Mouse (Mus musculus) embryonic facial prominence, embryonic 14.5 days (tissue): ENCODE data around the gene Nudt9. TPM values are rescaled to one million over a fixed set of nuclear protein-coding genes. Genes with fewer than 3 reads are reported as not detected.

ENCODE experiments used
- ATAC-seq: fragments of 200-750 bp; cut with Nextera tagmentation; 2 replicates; pipeline ENCODE4 v1.8.0; 2017; ENCODE audit warnings: low read depth, moderate number of reproducible peaks, moderate TSS enrichment
- DNase-seq: peaks from one replicate; pipeline ENCODE4 v3.0.0-alpha.2; 2015; ENCODE audit warnings: low spot score
- H3K27ac ChIP-seq: fragments of 300-500 bp; sonication (generic); replicated peaks from 2 replicates; pipeline ENCODE4 v1.5.1; 2014; ENCODE audit warnings: low read depth, mild to moderate bottlenecking, low read length, moderate library complexity
- H3K27me3 ChIP-seq: fragments of 300-500 bp; sonication (generic); replicated peaks from 2 replicates; pipeline ENCODE4 v1.6.1; 2014; ENCODE audit warnings: low read length; ENCODE audit not compliant: control insufficient read depth, insufficient read depth
- H3K36me3 ChIP-seq: fragments of 300-500 bp; sonication (generic); 2 replicates; pipeline ENCODE4 v1.6.1; 2014; ENCODE audit warnings: low read length, mixed read lengths; ENCODE audit not compliant: control insufficient read depth, insufficient read depth
- H3K4me1 ChIP-seq: fragments of 300-500 bp; sonication (generic); 2 replicates; pipeline ENCODE4 v1.6.1; 2014; ENCODE audit warnings: antibody characterized with exemption, low read length; ENCODE audit not compliant: control insufficient read depth, insufficient read depth
- H3K4me2 ChIP-seq: fragments of 300-500 bp; sonication (generic); 2 replicates; pipeline ENCODE4 v1.6.1; 2014; ENCODE audit warnings: low read depth, mild to moderate bottlenecking, low read length, moderate library complexity, mixed read lengths
- H3K4me3 ChIP-seq: fragments of 300-500 bp; sonication (generic); 2 replicates; pipeline ENCODE4 v1.5.1; 2014; ENCODE audit warnings: low read depth, mild to moderate bottlenecking, low read length
- H3K9ac ChIP-seq: fragments of 300-500 bp; sonication (generic); 2 replicates; pipeline ENCODE4 v1.6.1; 2014; ENCODE audit warnings: low read depth, mild to moderate bottlenecking, low read length, moderate library complexity, mixed read lengths
- H3K9me3 ChIP-seq: fragments of 300-500 bp; sonication (generic); 2 replicates; pipeline ENCODE4 v1.6.1; 2016; ENCODE audit warnings: low read length; ENCODE audit not compliant: control insufficient read depth
- WGBS: fragments of 180-500 bp; shearing (Covaris S2); extraction: QIAGEN DNeasy Blood & Tissue Kit; methylation state at CpG from one replicate; pipeline ENCODE4 v1.1.7; 2014; 5-methylcytosine and 5-hydroxymethylcytosine counted together
- polyA plus RNA-seq: library from polyadenylated mRNA; unstranded; fragments of >200 nt; fragmentation: Nextera tagmentation; extraction: Ambion mirVana; gene quantifications from 2 replicates; pipeline ENCODE4 v1.2.1, GENCODE M21; 2014

The Nudt9 gene
- polyA plus RNA-seq, 1 experiment from 2014 or later = 56.8 TPM

DNA sequence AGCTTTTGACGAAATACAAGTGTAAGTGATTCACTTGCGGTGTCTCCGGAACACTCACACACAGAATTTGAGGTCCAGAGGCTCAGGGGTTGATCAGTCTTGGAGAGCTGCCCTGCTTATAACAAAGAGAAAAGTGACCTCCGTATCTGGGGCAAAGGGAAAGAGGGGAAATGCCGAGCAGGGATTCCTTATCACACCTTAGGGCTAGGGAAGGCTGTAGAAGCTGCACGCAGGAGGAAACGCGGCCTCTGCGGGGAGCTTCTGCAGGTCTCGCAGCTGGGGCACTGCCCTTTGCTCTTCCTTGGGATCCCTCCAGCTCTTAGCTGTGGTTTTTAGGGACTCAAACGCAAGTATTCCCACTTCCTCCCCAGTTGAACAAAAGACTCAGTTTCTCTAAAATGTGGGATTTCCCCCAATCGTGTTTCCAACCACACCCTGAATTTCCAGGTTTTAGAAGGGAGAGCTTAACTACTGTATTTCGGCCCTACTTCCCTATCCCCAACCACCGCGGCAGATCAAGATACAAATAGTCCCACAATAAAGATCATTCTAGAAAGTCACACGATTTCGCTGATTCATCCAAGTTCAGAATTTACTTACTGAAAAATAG is 20.8 kb upstream of the Nudt9 start:
- WGBS = 42% methylated on average over 17 of the region's 17 CpGs
- no peak for DNase-seq
- no peaks in the 10 kb centered on the region for H3K9me3 ChIP-seq
- H3K9ac ChIP-seq = no peak overlapping the region
- no peak for ATAC-seq
- no peaks in the 10 kb centered on the region; the same call in 1 of the 2 replicates for H3K4me1 ChIP-seq
- no peaks in the 10 kb centered on the region for H3K36me3 ChIP-seq
- no peaks in the 10 kb centered on the region for H3K27me3 ChIP-seq
- no peak overlapping the region for H3K4me2 ChIP-seq
- no peak overlapping the region for H3K27ac ChIP-seq
- H3K4me3 ChIP-seq = no peak overlapping the region

DNA sequence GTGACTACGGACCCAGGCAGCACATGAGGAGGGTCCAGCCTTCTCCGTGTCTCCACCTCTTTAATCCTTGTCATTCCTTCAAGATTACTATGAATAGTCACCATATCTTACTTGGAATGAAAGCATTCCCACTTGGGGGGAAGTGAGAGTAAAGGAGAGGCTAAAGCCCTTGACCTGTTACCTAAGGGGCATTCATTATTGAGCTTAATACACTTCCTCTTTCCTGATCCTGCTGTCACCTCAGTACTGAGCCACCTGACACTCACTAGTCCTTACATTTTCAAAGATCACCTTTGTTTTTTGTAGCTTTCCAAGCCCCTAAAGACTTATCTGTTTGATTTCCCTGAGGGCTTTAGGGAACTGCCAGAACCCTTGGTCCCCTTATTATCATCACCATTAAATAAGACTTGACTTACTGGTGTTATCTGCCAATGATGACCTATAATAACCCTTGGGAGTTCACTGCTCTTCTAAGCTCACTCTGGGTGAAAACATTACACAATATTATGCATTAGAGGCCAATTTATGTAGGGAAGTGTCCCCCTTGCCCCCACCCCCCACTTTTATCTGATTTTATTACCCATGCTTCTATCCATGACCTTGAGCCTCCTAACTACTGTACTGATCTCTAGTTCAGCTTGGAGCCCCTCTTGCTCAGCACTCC is 13.5 kb upstream of the Nudt9 start:
- 79% methylated on average over 2 of the region's 2 CpGs for WGBS
- no peak for ATAC-seq

GRCm38 (mm10) chr5:104035066-104035465 is 11.0 kb upstream of the Nudt9 start:
- Histone ChIP-seq H3K4me3 (no peak overlapping the region), H3K27me3 (no peaks in the 10 kb centered on the region), H3K4me1 (no peaks in the 10 kb centered on the region), H3K36me3 (no peaks in the 10 kb centered on the region), H3K4me2 (no peak overlapping the region), H3K9me3 (no peaks in the 10 kb centered on the region), H3K27ac (no peak overlapping the region), H3K9ac (no peak overlapping the region)
- DNase-seq (no peak), ATAC-seq (no peak)

More for the DNA sequence above, 13.5 kb upstream of the Nudt9 start:
- Histone ChIP-seq H3K9me3 (no peaks in the 10 kb centered on the region), H3K27me3 (no peaks in the 10 kb centered on the region), H3K4me2 (no peak overlapping the region), H3K27ac (no peak overlapping the region), H3K4me3 (no peak overlapping the region), H3K36me3 (no peaks in the 10 kb centered on the region), H3K9ac (no peak overlapping the region), H3K4me1 (no peaks in the 10 kb centered on the region)
- no peak for DNase-seq

DNA sequence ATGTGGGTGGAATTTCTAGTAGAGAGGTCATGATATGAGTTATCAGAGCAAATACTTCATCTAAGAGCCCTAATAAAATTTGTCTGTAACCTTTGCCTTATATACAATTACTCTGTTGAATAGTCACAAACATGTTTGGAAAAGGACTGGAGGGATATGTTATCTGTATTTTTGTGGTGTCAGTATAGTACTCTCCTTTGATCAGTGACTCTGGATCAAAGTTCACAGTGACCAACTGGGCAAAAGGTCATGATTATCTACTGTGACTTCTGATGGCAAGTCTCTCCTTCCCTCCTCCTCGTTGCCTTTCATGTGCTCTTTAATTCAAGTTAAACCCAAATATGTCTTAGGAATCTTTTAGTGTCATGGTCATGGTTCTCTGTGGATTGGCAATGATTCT is 10.3 kb upstream of the Nudt9 start:
- ATAC-seq (no peak), DNase-seq (no peak)
- no peak overlapping the region for H3K4me3 ChIP-seq
- H3K4me1 ChIP-seq = no peaks in the 10 kb centered on the region
- no peak overlapping the region for H3K4me2 ChIP-seq
- H3K27ac ChIP-seq = no peak overlapping the region
- no peak overlapping the region for H3K9ac ChIP-seq
- H3K27me3 ChIP-seq = no peaks in the 10 kb centered on the region
- no peaks in the 10 kb centered on the region for H3K36me3 ChIP-seq
- WGBS = 62% methylated on average over 1 of the region's 1 CpGs
- H3K9me3 ChIP-seq = no peaks in the 10 kb centered on the region

DNA sequence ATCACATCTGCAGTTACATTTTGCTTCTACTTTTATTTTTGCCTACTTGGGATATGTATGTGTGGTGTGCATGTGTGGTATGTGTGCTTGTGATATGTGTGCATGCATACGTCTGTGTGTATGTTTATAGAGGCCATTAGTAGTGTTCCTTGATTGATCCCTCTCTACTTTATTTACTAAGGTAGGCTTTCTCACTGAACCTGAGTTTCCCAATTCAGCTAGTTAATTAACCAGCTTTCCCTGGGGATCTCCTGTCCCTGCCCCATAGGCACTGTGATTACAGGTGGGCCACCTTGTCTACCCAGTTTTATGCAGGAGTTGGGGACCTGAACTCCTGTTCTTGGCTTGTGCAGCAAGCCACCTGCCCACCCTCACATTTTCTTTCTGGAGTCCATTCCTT is 9.4 kb upstream of the Nudt9 start:
- no peak overlapping the region for H3K4me3 ChIP-seq
- no peak overlapping the region for H3K4me2 ChIP-seq
- H3K4me1 ChIP-seq = no peaks in the 10 kb centered on the region
- DNase-seq (no peak), ATAC-seq (no peak)
- no peaks in the 10 kb centered on the region for H3K36me3 ChIP-seq
- no peaks in the 10 kb centered on the region for H3K9me3 ChIP-seq
- WGBS = 96% methylated on average over 1 of the region's 1 CpGs
- no peaks in the 10 kb centered on the region for H3K27me3 ChIP-seq
- H3K9ac ChIP-seq = no peak overlapping the region
- H3K27ac ChIP-seq = no peak overlapping the region

DNA sequence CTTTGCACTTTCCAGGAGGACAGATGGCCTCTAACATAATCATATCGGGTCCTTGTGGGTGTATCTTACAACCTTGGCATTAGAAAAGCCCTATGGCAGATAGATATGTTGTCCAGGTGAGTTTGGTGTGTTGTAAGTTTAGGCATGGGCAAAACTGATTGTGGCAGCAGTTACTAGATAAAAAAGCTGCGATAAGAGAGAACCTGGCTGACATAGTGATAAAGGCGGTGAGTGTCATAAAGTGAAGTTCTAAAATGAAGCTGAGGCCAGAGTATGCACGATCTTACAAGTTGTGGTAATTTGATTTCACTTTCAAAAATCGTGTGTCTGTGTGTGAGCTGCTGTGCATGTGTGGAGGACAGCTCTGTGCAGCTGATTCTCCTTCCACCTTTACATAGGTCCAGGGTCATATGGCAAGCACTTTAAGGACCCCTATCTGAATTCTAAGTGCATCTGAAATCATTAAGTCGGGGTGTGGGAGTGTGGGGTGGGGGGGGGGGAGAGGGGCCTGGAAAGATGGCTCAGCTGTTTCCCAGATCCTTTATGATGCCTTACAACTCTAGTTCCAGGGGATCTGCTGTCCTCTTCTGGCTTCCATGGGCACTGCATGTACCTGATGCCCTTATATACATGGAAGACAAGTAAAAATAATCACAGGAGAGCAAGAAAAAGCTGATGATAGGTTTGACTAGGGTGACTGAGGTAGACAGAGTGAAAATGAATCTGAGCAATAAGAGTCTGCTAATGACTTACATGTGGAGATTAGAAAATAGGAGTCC is 6.8 kb upstream of the Nudt9 start:
- ATAC-seq = no peak
- no peak for DNase-seq

DNA sequence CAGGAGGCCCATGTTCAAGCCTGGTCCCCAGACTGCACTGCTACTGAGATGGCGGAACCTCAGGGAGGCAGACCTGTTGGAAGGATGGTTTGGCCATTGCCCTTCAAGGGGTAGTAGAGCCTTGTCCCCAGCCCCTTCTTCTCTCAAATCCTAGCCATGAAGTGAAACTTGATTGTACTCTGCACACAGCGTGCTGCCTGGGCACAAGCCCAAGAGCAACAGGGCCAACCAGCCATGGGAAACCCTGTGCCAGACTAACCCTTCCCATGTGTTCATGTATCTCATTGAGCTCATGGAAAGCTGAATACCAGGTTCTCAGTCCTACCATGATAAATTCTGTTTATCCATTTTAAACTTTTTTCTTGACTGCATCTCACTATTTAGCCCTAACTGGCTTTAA is 3.2 kb upstream of the Nudt9 start:
- 67% methylated on average over 2 of the region's 2 CpGs for WGBS
- Histone ChIP-seq H3K9ac (no peak overlapping the region), H3K27me3 (no peaks in the 10 kb centered on the region), H3K36me3 (no peaks in the 10 kb centered on the region), H3K27ac (peak overlapping the region; percentile 52), H3K4me1 (peaks cover 13% of the 10 kb centered on the region; the same call in 1 of the 2 replicates), H3K4me2 (no peak overlapping the region), H3K9me3 (no peaks in the 10 kb centered on the region), H3K4me3 (no peak overlapping the region)
- DNase-seq (peak; percentile 52), ATAC-seq (no peak)

More for the DNA sequence above, 6.8 kb upstream of the Nudt9 start:
- no peak overlapping the region for H3K4me2 ChIP-seq
- no peak overlapping the region for H3K4me3 ChIP-seq
- H3K36me3 ChIP-seq = no peaks in the 10 kb centered on the region
- H3K27me3 ChIP-seq = no peaks in the 10 kb centered on the region
- H3K27ac ChIP-seq = no peak overlapping the region
- 63% methylated on average over 6 of the region's 6 CpGs for WGBS
- H3K9ac ChIP-seq = no peak overlapping the region
- H3K9me3 ChIP-seq = no peaks in the 10 kb centered on the region
- peaks cover 5% of the 10 kb centered on the region; the same call in 1 of the 2 replicates for H3K4me1 ChIP-seq

DNA sequence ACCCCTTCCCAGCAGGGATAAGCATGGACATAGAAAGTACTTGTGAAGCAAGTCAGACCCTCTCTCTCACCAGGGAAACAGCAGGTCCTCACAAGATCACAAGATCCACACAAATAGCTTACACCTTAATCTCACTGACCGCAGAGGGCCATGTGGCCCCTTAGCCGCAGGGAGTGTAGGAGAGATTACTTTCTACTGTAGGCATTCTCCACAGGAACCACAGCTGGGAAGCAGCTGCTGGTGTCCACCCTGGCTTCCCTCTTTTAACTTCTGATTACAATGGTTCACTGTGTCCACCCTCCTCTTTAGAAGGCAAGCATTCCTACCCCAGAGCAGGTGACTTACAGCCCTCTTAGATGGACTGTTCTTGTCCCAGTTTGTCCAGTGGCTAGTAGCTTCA is 2.4 kb upstream of the Nudt9 start:
- Histone ChIP-seq H3K9me3 (no peaks in the 10 kb centered on the region), H3K4me1 (peaks cover 18% of the 10 kb centered on the region; the same call in 1 of the 2 replicates), H3K27me3 (no peaks in the 10 kb centered on the region), H3K4me2 (no peak overlapping the region), H3K4me3 (no peak overlapping the region), H3K36me3 (no peaks in the 10 kb centered on the region), H3K9ac (no peak overlapping the region), H3K27ac (peak overlapping the region; percentile 40; the same call in 1 of the 2 replicates)
- 52% methylated on average over 2 of the region's 2 CpGs for WGBS
- DNase-seq (no peak), ATAC-seq (no peak)
